Mouse (Mus musculus) kidney, embryonic 16.5 days (tissue): ENCODE data around the gene Akain1. TPM values are rescaled to one million over a fixed set of nuclear protein-coding genes. Genes with fewer than 3 reads are reported as not detected.

Experiments used
- ATAC-seq: fragments of 200-750 bp; cut with Nextera tagmentation; 2 replicates; pipeline ENCODE4 v1.8.0; 2017; ENCODE audit warnings: moderate TSS enrichment; ENCODE audit not compliant: low FRiP score, low TSS enrichment
- H3K27ac ChIP-seq: fragments of 300-500 bp; sonication (generic); 2 replicates; pipeline ENCODE4 v1.5.1; 2014; ENCODE audit warnings: low read length
- H3K27me3 ChIP-seq: fragments of 300-500 bp; sonication (generic); 2 replicates; pipeline ENCODE4 v1.6.1; 2014; ENCODE audit warnings: low read length, control low read depth, mixed read lengths; ENCODE audit not compliant: insufficient read depth
- H3K36me3 ChIP-seq: fragments of 300-500 bp; sonication (generic); 2 replicates; pipeline ENCODE4 v1.6.1; 2014; ENCODE audit warnings: low read length, control low read depth, mixed read lengths; ENCODE audit not compliant: insufficient read depth
- H3K4me1 ChIP-seq: fragments of 300-500 bp; sonication (generic); 2 replicates; pipeline ENCODE4 v1.6.1; 2014; ENCODE audit warnings: low read length, control low read depth, mixed read lengths; ENCODE audit not compliant: insufficient read depth
- H3K4me2 ChIP-seq: fragments of 300-500 bp; sonication (generic); replicated peaks from 2 replicates; pipeline ENCODE4 v1.6.1; 2014; ENCODE audit warnings: low read depth, low read length
- H3K4me3 ChIP-seq: fragments of 300-500 bp; sonication (generic); 2 replicates; pipeline ENCODE4 v1.5.1; 2014; ENCODE audit warnings: mild to moderate bottlenecking, low read length
- H3K9ac ChIP-seq: fragments of 300-500 bp; sonication (generic); replicated peaks from 2 replicates; pipeline ENCODE4 v1.6.1; 2014; ENCODE audit warnings: low read length
- H3K9me3 ChIP-seq: fragments of 300-500 bp; sonication (generic); 2 replicates; pipeline ENCODE4 v1.6.1; 2016; ENCODE audit warnings: low read length, control low read depth
- WGBS: fragments of 180-500 bp; shearing (Covaris S2); extraction: QIAGEN DNeasy Blood & Tissue Kit; methylation state at CpG from one replicate; pipeline ENCODE4 v1.1.7; 2014; 5-methylcytosine and 5-hydroxymethylcytosine counted together
- polyA plus RNA-seq: library from polyadenylated mRNA; unstranded; fragments of >200 nt; fragmentation: Nextera tagmentation; extraction: Ambion mirVana; gene quantifications from 2 replicates; pipeline ENCODE4 v1.2.1, GENCODE M21; 2015

Gene Akain1
- polyA plus RNA-seq, 1 experiment from 2014 or later: not detected

GRCm38 (mm10) chr17:69475423-69475822, 36.3 kb downstream of the Akain1 start:
- WGBS: under 1% methylated on average over 20 of the region's 20 CpGs
- no peaks in the 10 kb centered on the region for H3K9me3 ChIP-seq
- peaks cover 3% of the 10 kb centered on the region; the same call in 1 of the 2 replicates for H3K27me3 ChIP-seq
- ATAC-seq: peak; percentile 96
- no peak overlapping the region for H3K27ac ChIP-seq
- H3K36me3 ChIP-seq: no peaks in the 10 kb centered on the region
- H3K4me3 ChIP-seq: peak overlapping the region; percentile 59
- H3K4me2 ChIP-seq: peak overlapping the region; percentile 88
- H3K9ac ChIP-seq: peak overlapping the region; percentile 77
- peaks cover 5% of the 10 kb centered on the region; the same call in 1 of the 2 replicates for H3K4me1 ChIP-seq

GRCm38 (mm10) chr17:69477526-69477925, 38.4 kb downstream of the Akain1 start:
- no peak for ATAC-seq
- WGBS: 10% methylated on average over 2 of the region's 2 CpGs
- no peaks in the 10 kb centered on the region for H3K9me3 ChIP-seq
- no peak overlapping the region for H3K4me3 ChIP-seq
- H3K27me3 ChIP-seq: no peaks in the 10 kb centered on the region; the same call in 1 of the 2 replicates
- no peak overlapping the region for H3K27ac ChIP-seq
- H3K36me3 ChIP-seq: no peaks in the 10 kb centered on the region
- no peak overlapping the region for H3K9ac ChIP-seq
- H3K4me2 ChIP-seq: no peak overlapping the region
- H3K4me1 ChIP-seq: peaks cover 5% of the 10 kb centered on the region; the same call in 1 of the 2 replicates

DNA sequence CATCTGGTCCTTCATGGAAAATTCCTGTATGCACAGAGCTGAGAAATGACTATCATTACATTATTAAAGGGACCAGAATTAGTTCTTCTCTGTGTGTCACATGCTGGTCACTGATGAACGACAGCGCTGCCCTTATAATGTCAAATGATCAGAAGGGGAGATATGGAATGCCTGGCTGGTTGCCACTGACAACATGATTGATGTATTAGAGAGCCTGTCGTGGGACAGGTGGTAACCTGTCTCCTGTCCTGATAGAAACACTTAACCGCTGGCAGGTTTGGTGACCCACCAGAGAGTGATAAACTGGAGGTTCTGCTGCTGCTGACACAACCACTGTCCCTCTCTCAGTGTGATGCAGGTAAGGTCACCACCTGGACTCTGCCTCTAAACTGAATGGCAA, 40.1 kb downstream of the Akain1 start:
- Histone ChIP-seq H3K36me3 (no peaks in the 10 kb centered on the region), H3K4me1 (peaks cover 5% of the 10 kb centered on the region; the same call in 1 of the 2 replicates), H3K4me2 (no peak overlapping the region), H3K4me3 (no peak overlapping the region), H3K9ac (no peak overlapping the region), H3K9me3 (0 out of 2 replicates have a peak, but pooled peaks cover 2% of the 10 kb centered on the region), H3K27ac (no peak overlapping the region), H3K27me3 (no peaks in the 10 kb centered on the region)
- 64% methylated on average over 4 of the region's 4 CpGs for WGBS
- ATAC-seq: no peak

- no peaks in the 10 kb centered on the region for H3K4me1 ChIP-seq
- no peak overlapping the region for H3K9ac ChIP-seq
- H3K36me3 ChIP-seq: no peaks in the 10 kb centered on the region
- WGBS: 82% methylated on average over 12 of the region's 12 CpGs
- 0 out of 2 replicates have a peak, but pooled peaks cover 2% of the 10 kb centered on the region for H3K9me3 ChIP-seq
- H3K4me2 ChIP-seq: no peak overlapping the region
- no peak overlapping the region for H3K4me3 ChIP-seq
- ATAC-seq: no peak
- H3K27ac ChIP-seq: no peak overlapping the region
- no peaks in the 10 kb centered on the region for H3K27me3 ChIP-seq
Measured at GRCm38 (mm10) chr17:69487116-69487515, 48.0 kb downstream of the Akain1 start.

DNA sequence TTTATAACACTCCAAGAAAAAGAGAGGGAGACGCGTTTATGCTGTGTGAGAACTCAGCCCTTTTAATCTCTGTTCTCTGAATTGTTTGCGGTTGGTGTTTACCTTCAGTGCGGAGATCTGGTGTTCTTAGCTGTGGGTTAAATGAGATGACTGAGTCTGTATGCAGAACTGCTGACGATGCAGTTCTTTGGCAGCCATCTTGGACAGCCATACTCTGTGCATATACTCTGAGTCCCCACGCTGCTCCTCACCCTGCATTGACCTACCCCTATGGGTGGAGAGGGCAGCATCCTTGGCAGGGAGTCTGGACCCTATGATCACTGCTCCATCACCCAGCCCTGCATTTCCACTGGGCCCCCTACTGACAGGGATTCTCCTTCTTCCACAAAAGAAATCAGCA, 48.8 kb downstream of the Akain1 start:
- Histone ChIP-seq H3K36me3 (no peaks in the 10 kb centered on the region), H3K27ac (no peak overlapping the region), H3K4me1 (no peaks in the 10 kb centered on the region), H3K4me2 (no peak overlapping the region), H3K27me3 (no peaks in the 10 kb centered on the region), H3K4me3 (no peak overlapping the region), H3K9ac (no peak overlapping the region), H3K9me3 (0 out of 2 replicates have a peak, but pooled peaks cover 2% of the 10 kb centered on the region)
- no peak for ATAC-seq
- 89% methylated on average over 6 of the region's 6 CpGs for WGBS

DNA sequence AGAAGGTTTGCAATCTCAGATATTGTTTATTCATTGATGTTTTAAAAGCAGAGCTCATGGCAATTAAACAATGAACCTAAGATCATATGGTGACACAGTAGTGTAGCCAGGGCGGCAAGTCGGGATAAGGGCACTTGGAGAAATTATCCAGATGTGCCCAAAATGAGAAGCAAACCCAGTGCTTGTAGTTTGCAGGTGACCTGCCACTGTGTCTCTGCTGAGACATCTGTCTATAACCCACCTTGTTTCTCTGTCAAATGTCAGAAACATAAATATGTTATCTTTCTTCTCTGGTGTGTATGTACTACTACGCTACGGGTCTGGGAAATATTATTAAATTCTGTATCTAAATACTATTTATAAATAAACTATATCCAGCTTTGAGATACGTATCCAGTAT, 49.7 kb downstream of the Akain1 start:
- no peaks in the 10 kb centered on the region for H3K9me3 ChIP-seq
- WGBS: 89% methylated on average over 5 of the region's 5 CpGs
- H3K36me3 ChIP-seq: no peaks in the 10 kb centered on the region
- no peak overlapping the region for H3K9ac ChIP-seq
- no peak overlapping the region for H3K4me2 ChIP-seq
- no peaks in the 10 kb centered on the region for H3K4me1 ChIP-seq
- no peak overlapping the region for H3K4me3 ChIP-seq
- H3K27ac ChIP-seq: no peak overlapping the region
- H3K27me3 ChIP-seq: no peaks in the 10 kb centered on the region
- ATAC-seq: no peak

- no peak overlapping the region for H3K4me2 ChIP-seq
- no peak overlapping the region for H3K9ac ChIP-seq
- no peak overlapping the region for H3K4me3 ChIP-seq
- H3K36me3 ChIP-seq: no peaks in the 10 kb centered on the region
- H3K9me3 ChIP-seq: no peaks in the 10 kb centered on the region
- ATAC-seq: no peak
- no peak overlapping the region for H3K27ac ChIP-seq
- H3K4me1 ChIP-seq: no peaks in the 10 kb centered on the region
- H3K27me3 ChIP-seq: no peaks in the 10 kb centered on the region
- 65% methylated on average over 6 of the region's 6 CpGs for WGBS
Measured at GRCm38 (mm10) chr17:69492368-69492767, 53.2 kb downstream of the Akain1 start.

GRCm38 (mm10) chr17:69495531-69495930, 56.4 kb downstream of the Akain1 start:
- H3K27ac ChIP-seq: no peak overlapping the region
- ATAC-seq: no peak
- no peaks in the 10 kb centered on the region for H3K4me1 ChIP-seq
- H3K4me2 ChIP-seq: no peak overlapping the region
- H3K9me3 ChIP-seq: no peaks in the 10 kb centered on the region
- no peak overlapping the region for H3K4me3 ChIP-seq
- no peak overlapping the region for H3K9ac ChIP-seq
- WGBS: 44% methylated on average over 2 of the region's 2 CpGs
- H3K36me3 ChIP-seq: no peaks in the 10 kb centered on the region
- no peaks in the 10 kb centered on the region for H3K27me3 ChIP-seq

DNA sequence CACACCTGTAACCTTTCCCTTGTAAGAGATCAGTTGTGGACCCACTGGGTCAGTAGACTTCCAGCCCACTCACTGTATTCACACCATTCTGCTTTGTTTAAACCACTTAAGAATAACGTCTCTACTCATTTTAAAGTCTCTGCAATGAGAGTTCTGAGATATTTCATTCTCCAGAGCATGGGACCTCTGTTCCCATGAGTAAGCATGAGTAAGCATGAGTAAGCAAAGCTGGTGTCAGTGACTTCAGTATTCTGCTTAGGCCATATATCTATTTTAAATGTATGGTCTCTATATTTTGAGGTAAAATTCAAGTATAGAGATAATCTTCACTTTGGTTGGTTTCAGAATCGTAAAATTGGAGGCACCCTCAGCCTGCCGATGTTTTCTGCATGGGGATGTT, 57.0 kb downstream of the Akain1 start:
- Histone ChIP-seq H3K9ac (no peak overlapping the region), H3K27ac (no peak overlapping the region), H3K4me2 (no peak overlapping the region), H3K36me3 (no peaks in the 10 kb centered on the region), H3K4me3 (no peak overlapping the region), H3K9me3 (no peaks in the 10 kb centered on the region), H3K27me3 (no peaks in the 10 kb centered on the region), H3K4me1 (no peaks in the 10 kb centered on the region)
- no peak for ATAC-seq
- 57% methylated on average over 3 of the region's 3 CpGs for WGBS

DNA sequence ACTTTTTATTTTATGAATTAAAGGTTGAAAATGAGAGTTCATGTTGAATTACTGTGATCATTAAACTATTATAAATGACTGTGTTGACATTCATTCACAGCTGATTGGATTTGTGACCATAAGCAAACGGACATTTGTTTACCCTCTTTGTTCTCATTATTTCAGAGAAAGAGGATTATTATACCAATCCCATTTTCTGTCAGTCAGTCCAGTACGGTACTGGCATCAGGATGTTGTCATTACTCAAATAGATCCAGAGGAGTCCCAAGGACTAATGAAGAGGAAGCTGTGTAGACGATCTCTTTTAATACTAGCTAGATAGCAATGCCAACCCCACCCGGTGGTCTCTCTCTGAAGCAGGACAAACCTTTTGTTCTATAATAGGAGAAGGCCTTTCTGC, 58.2 kb downstream of the Akain1 start:
- Histone ChIP-seq H3K27me3 (no peaks in the 10 kb centered on the region), H3K4me2 (no peak overlapping the region), H3K4me3 (no peak overlapping the region), H3K27ac (no peak overlapping the region), H3K9ac (no peak overlapping the region), H3K4me1 (no peaks in the 10 kb centered on the region), H3K36me3 (no peaks in the 10 kb centered on the region), H3K9me3 (no peaks in the 10 kb centered on the region)
- WGBS: 71% methylated on average over 4 of the region's 4 CpGs
- no peak for ATAC-seq
